Mouse (Mus musculus): ENCODE results near the gene Capns2.

DNA sequence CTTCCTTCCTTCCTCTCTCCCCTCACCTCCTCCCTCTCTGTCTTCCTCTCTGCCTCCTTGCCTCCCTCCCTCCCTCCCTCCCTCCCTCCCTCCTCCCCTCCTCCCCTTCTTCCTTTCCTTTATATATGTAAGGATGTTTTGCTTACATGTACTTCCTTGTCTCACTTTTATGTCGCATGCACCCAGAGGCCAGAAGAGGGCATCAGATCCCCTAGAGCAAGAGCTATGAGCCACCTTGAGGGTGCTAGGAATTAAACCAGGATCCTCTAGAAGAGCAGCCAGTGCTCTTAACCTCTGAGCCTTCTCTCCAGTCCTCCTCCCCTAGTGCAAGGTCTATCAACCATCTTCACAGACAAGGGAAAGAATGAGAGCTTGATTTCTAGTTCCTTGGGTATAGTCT is 5.2 kb upstream of the Capns2 start:
- TF ChIP-seq CTCF (IDR thresholded peaks at IDR 0.05; ENCODE audit: low read depth) = no peak
- no peak for TF ChIP-seq EP300 (IDR thresholded peaks at IDR 0.05; ENCODE audit: low read depth)
